Mouse (Mus musculus) forebrain, embryonic 14.5 days (tissue): ENCODE measurements at regions not wholly inside any gene's neighbourhood (a gene's known extent, or its start where the extent isn't known, plus 50 kb on each side); places are given as distances from the start of the nearest gene placed in this dataset.

Experiments used
- ATAC-seq: fragments of 200-750 bp; cut with Nextera tagmentation; 2 replicates; pipeline ENCODE4 v1.8.0; 2017; ENCODE audit warnings: mild to moderate bottlenecking, moderate library complexity
- DNase-seq: peaks from one replicate; pipeline ENCODE4 v3.0.0-alpha.2; 2015; ENCODE audit warnings: low spot score
- H3K27ac ChIP-seq: fragments of 300-500 bp; sonication (generic); 2 replicates; pipeline ENCODE4 v1.5.1; 2014; ENCODE audit warnings: low read depth, mild to moderate bottlenecking, control low read depth, low read length, moderate library complexity
- H3K27me3 ChIP-seq: fragments of 300-500 bp; sonication (generic); replicated peaks from 2 replicates; pipeline ENCODE4 v1.6.1; 2014; ENCODE audit warnings: low read length, control low read depth, mixed read lengths; ENCODE audit not compliant: control insufficient read depth, insufficient read depth
- H3K36me3 ChIP-seq: fragments of 300-500 bp; sonication (generic); 2 replicates; pipeline ENCODE4 v1.6.1; 2014; ENCODE audit warnings: low read length, control low read depth; ENCODE audit not compliant: control insufficient read depth, insufficient read depth
- H3K4me1 ChIP-seq: fragments of 300-500 bp; sonication (generic); 2 replicates; pipeline ENCODE4 v1.6.1; 2014; ENCODE audit warnings: antibody characterized with exemption, low read length, control low read depth; ENCODE audit not compliant: control insufficient read depth, insufficient read depth
- H3K4me2 ChIP-seq: fragments of 300-500 bp; sonication (generic); 2 replicates; pipeline ENCODE4 v1.6.1; 2014; ENCODE audit warnings: mild to moderate bottlenecking, control low read depth, low read length
- H3K4me3 ChIP-seq: fragments of 300-500 bp; sonication (generic); 2 replicates; pipeline ENCODE4 v1.5.1; 2014; ENCODE audit warnings: low read depth, low read length, control low read depth
- H3K9ac ChIP-seq: fragments of 300-500 bp; sonication (generic); 2 replicates; pipeline ENCODE4 v1.6.1; 2014; ENCODE audit warnings: mild to moderate bottlenecking, low read length, control low read depth, moderate library complexity
- H3K9me3 ChIP-seq: fragments of 300-500 bp; sonication (generic); replicated peaks from 2 replicates; pipeline ENCODE4 v1.6.1; 2016; ENCODE audit warnings: low read length, control low read depth, mixed read lengths; ENCODE audit not compliant: control insufficient read depth
- WGBS: fragments of 180-500 bp; shearing (Covaris S2); extraction: QIAGEN DNeasy Blood & Tissue Kit; methylation state at CpG from one replicate; pipeline ENCODE4 v1.1.7; 2014; 5-methylcytosine and 5-hydroxymethylcytosine counted together

DNA sequence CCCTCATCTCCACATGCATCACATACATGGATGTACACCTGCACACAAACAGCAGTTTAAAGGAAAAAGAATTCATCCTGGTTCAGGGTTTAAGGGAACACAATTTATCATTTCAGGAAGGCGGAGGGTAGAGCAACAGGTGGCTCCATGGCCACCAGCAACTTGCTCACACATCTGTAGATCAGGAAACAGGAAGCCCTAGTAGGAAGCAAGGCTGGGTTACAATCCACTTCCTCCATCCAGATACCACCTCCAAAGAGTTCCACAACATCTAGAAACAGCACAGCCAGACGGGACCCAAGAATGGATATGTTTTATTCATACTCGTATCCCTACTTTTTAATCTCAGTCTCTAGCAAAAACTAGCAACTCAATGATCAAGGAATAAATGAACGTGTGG, 97.0 kb downstream of the Sox4 start:
- 88% methylated on average over 4 of the region's 4 CpGs for WGBS
- Histone ChIP-seq H3K4me1 (peaks cover 11% of the 10 kb centered on the region; the same call in 1 of the 2 replicates), H3K4me2 (no peak overlapping the region), H3K27me3 (no peaks in the 10 kb centered on the region), H3K36me3 (0 out of 2 replicates have a peak, but pooled peaks cover 3% of the 10 kb centered on the region), H3K9me3 (0 out of 2 replicates have a peak, but pooled peaks cover 2% of the 10 kb centered on the region), H3K27ac (no peak overlapping the region), H3K4me3 (no peak overlapping the region), H3K9ac (no peak overlapping the region)
- DNase-seq (no peak), ATAC-seq (no peak)

DNA sequence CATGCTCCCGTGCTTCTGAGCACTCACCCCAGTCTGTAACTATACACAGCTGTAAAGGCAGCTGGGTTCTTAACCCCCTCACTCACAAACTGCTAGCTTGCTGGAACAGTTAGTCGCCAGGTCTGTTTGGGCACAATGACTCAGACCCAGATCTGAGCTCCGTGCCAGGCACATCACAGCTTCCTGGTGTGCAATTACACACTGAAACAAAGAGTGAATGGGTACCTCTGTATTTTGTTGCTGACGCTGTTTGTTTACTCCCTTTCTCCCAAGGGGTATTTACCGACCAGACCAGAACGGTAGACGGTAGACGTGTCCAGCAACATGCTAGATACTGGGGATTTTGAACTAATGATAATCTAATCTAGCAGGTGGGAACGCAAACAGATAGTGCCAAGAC, 99.3 kb downstream of the Sox4 start:
- no peak for DNase-seq
- H3K27me3 ChIP-seq, result no peaks in the 10 kb centered on the region
- WGBS, result 69% methylated on average over 9 of the region's 9 CpGs
- H3K36me3 ChIP-seq, result 0 out of 2 replicates have a peak, but pooled peaks cover 3% of the 10 kb centered on the region
- H3K4me3 ChIP-seq, result no peak overlapping the region
- H3K9ac ChIP-seq, result no peak overlapping the region
- ATAC-seq, result no peak
- no peak overlapping the region for H3K4me2 ChIP-seq
- H3K9me3 ChIP-seq, result 0 out of 2 replicates have a peak, but pooled peaks cover 2% of the 10 kb centered on the region
- no peak overlapping the region for H3K27ac ChIP-seq
- 0 out of 2 replicates have a peak, but pooled peaks cover 6% of the 10 kb centered on the region for H3K4me1 ChIP-seq

DNA sequence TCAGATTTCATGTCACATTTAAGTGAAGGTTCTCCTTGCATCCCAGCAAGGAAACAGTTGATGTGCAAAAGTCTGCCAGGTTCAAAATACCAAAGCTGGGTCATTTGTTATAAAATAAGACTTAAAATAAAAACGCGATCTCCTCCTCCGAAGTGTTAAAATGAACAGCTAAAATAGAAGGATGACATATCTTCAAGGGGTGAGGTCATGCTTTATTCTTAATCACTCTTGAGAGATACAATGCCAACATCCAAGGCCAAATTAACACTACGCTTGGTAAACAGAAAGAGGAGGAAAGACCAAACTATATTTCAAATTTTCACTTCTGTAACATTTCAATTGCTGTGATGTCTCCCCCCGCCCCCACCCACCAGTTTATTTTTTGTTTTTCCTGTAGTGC, 105.2 kb downstream of the Sox4 start:
- no peak overlapping the region for H3K4me3 ChIP-seq
- H3K9ac ChIP-seq, result no peak overlapping the region
- peaks cover 19% of the 10 kb centered on the region for H3K4me1 ChIP-seq
- no peaks in the 10 kb centered on the region for H3K27me3 ChIP-seq
- H3K9me3 ChIP-seq, result 0 out of 2 replicates have a peak, but pooled peaks cover 2% of the 10 kb centered on the region
- no peak overlapping the region for H3K27ac ChIP-seq
- H3K4me2 ChIP-seq, result no peak overlapping the region
- DNase-seq, result no peak
- 83% methylated on average over 5 of the region's 5 CpGs for WGBS
- ATAC-seq, result no peak
- H3K36me3 ChIP-seq, result no peaks in the 10 kb centered on the region

DNA sequence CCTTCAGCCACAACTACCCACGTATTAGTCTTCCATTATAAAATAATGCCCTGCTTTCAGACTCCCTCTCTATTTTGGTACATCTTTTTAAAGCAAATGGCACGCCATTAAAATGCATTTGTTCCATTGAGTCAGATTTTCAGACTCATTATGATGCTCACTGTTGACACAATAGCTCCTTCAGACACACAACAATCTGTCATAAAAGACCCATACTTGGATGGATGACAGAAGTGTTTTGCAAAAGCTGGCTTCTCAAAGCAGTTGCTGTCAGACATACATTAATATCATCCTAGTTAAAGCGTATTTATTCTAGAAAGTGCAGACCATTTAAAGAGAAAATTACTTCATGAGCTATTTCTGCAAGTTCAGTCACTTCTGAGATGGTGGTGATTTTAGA, 106.0 kb downstream of the Sox4 start:
- peak; percentile 66; the same call in 1 of the 2 replicates for ATAC-seq
- 36% methylated on average over 3 of the region's 3 CpGs for WGBS
- Histone ChIP-seq H3K27me3 (no peaks in the 10 kb centered on the region), H3K9ac (no peak overlapping the region), H3K4me3 (no peak overlapping the region), H3K9me3 (no peaks in the 10 kb centered on the region), H3K4me2 (no peak overlapping the region), H3K27ac (0 out of 2 replicates have a peak overlapping the region, but pooled peaks have one; percentile 27), H3K36me3 (no peaks in the 10 kb centered on the region), H3K4me1 (peaks cover 19% of the 10 kb centered on the region)
- DNase-seq, result peak; percentile 81

DNA sequence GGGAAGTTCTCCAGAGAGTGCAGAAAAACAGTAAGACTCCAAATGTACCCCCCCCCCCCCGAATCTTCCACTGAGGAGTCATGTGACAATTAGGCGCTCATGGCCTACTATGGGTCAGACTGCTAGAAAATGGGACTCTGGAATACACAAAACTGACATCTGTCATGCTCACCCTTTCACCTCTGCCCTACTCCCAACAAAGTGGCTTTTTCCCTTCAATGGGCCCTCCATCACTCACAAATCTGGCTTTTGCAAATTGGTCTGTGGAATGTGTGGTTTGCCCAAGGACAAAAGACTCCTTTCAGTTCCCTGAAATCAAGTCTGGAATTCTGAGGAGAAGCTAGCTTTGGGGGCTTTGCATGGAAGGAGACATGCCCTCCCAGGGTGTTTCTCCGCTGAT, 109.0 kb downstream of the Sox4 start:
- WGBS, result 31% methylated on average over 3 of the region's 3 CpGs
- Histone ChIP-seq H3K9ac (no peak overlapping the region), H3K9me3 (no peaks in the 10 kb centered on the region), H3K4me1 (peaks cover 20% of the 10 kb centered on the region), H3K36me3 (no peaks in the 10 kb centered on the region), H3K27me3 (no peaks in the 10 kb centered on the region), H3K4me2 (no peak overlapping the region), H3K27ac (no peak overlapping the region; the same call in 1 of the 2 replicates), H3K4me3 (no peak overlapping the region)
- no peak for DNase-seq
- no peak for ATAC-seq

DNA sequence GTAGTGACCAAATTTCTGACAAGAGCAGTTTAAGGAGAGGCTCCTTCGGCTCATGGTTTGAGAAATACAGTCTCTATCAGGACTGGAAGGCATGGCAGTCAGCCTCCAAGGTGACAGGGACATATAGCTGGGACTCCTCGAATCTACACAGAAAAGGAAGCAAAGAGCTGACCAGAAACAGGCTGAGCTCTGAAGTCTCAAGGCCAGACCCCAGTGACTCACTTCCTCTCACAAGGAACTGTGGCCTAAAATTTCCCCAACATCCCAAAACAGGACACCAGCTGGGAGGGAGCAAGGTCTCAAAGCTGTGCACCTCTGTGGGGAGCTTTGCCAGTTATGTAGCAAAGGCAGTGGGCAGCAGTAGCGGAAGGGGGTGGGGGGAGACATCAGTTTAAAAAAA, 110.7 kb downstream of the Sox4 start:
- Histone ChIP-seq H3K4me3 (no peak overlapping the region), H3K27me3 (no peaks in the 10 kb centered on the region), H3K4me2 (no peak overlapping the region), H3K9ac (no peak overlapping the region), H3K9me3 (no peaks in the 10 kb centered on the region), H3K4me1 (peaks cover 25% of the 10 kb centered on the region), H3K36me3 (no peaks in the 10 kb centered on the region), H3K27ac (no peak overlapping the region)
- no peak for DNase-seq
- 90% methylated on average over 3 of the region's 3 CpGs for WGBS
- ATAC-seq, result no peak

DNA sequence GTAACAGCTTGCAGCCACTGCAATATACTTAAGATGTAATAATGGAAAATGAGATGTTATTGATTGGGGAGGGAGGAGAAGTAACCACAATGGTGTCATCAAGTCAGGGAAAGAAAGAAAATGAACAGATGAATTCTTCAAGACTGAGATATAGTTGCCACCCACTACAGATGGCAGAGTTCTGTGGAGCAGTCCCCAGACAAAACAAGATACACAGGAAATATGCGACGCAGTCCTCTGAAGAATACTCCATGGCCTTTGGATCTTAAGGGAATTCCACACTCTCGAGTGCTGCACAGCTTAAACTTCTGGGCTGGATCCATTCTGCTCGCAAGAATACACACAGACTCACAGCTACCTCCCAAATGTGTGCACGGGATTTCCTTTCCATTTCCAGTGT, 113.4 kb downstream of the Sox4 start:
- Histone ChIP-seq H3K4me1 (peaks cover 10% of the 10 kb centered on the region), H3K27ac (peak overlapping the region; percentile 53; the same call in 1 of the 2 replicates), H3K36me3 (no peaks in the 10 kb centered on the region), H3K27me3 (no peaks in the 10 kb centered on the region), H3K4me2 (no peak overlapping the region), H3K9ac (no peak overlapping the region), H3K4me3 (no peak overlapping the region), H3K9me3 (no peaks in the 10 kb centered on the region)
- DNase-seq (peak; percentile 30), ATAC-seq (no peak)
- WGBS, result 77% methylated on average over 5 of the region's 5 CpGs

DNA sequence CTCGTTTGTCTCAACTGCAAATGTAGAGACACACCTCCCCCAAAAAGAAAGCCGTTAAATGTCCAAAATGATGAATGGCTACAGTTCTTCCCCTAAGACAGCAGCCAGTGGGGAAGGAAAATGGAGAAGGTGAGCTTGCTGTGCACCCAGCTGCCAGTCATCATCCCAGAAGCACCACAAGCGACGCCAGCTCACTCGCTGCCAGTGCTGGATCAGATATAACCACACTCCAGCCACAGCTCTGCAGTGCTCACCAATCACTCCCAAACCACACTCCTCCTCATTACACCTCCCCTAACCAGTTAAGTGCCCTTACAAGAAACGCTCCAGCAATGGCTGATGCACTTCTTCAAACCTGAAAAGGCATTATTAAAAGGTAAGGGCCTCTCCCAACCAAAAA, 114.4 kb downstream of the Sox4 start:
- H3K4me1 ChIP-seq, result peaks cover 10% of the 10 kb centered on the region
- WGBS, result 37% methylated on average over 6 of the region's 6 CpGs
- H3K27ac ChIP-seq, result peak overlapping the region; percentile 39
- H3K4me3 ChIP-seq, result no peak overlapping the region
- DNase-seq (no peak), ATAC-seq (no peak)
- H3K9ac ChIP-seq, result no peak overlapping the region
- no peaks in the 10 kb centered on the region for H3K9me3 ChIP-seq
- no peak overlapping the region for H3K4me2 ChIP-seq
- no peaks in the 10 kb centered on the region for H3K27me3 ChIP-seq
- H3K36me3 ChIP-seq, result no peaks in the 10 kb centered on the region

DNA sequence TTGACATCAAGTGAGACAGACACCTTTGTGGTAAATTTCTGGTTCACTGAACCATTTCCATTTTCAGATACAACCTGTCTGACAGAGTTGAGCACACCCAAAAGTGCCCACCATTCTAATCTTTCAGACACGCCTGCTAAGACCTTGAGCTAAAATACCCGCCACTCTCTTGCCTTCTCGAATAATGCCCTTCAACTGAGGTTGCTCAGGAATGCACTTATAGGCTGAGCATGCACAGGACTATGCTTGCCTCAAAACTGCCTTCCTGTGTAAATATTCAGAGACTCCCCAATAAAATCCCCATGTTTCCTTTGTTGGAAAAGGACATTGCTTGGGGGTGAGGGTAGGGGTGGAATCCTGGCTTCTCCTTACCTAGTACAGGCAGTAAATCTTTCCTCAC, 115.3 kb downstream of the Sox4 start:
- WGBS, result 82% methylated on average over 3 of the region's 3 CpGs
- no peak for ATAC-seq

More for the DNA sequence above, 115.3 kb downstream of the Sox4 start:
- Histone ChIP-seq H3K9ac (no peak overlapping the region), H3K27me3 (no peaks in the 10 kb centered on the region), H3K4me2 (no peak overlapping the region), H3K4me1 (peaks cover 8% of the 10 kb centered on the region), H3K4me3 (no peak overlapping the region), H3K9me3 (no peaks in the 10 kb centered on the region), H3K36me3 (no peaks in the 10 kb centered on the region), H3K27ac (no peak overlapping the region)
- DNase-seq, result no peak
